ENCODE assay signal across 25 mouse cellular contexts in the genomic region with DNA sequence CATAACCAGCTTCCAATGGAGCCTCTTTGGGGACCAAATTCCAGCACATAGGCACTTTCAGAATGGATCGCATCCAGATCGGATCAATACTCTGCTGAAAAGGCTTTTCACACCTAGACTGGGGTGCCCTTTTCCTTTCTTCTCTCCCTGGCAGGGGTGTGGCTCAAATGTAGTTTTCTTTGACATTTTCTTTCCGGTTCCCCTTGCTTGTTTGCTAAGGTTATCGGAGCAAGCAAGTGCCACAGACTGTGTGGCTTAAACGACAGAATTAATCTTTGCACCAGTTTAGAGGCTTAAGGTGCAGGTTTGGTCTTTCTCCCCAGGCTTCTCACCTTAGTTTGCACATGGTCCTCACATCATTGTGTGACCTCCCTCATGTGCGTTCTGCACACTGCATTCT. TPM values are rescaled to one million over a fixed set of nuclear protein-coding genes. Genes with fewer than 3 reads are reported as not detected.
A peak's percentile ranks its signal among the peaks of the same experiment; 100 is the strongest.
DNase-seq lines count a peak whose midpoint lies in the region; ATAC-seq and TF ChIP-seq lines count a peak whose summit lies in the region.
"Had no signal": no experiment of that assay in that cellular context is flagged by ENCODE, and none has a peak within 500 bp of the region (broad histone marks: within the 10 kb centered on the region; RNA-seq: fewer than 3 reads in every experiment).

No protein-coding gene starts in this region.

- no peaks in the 10 kb centered on the region for H3K36me3 ChIP-seq in intestine, embryonic 15.5 days
- no peaks in the 10 kb centered on the region for H3K36me3 ChIP-seq in intestine, postnatal 0 days (ENCODE audit: control insufficient read depth, insufficient read depth)
- H3K36me3 ChIP-seq in liver, postnatal 0 days (replicated peaks; ENCODE audit: insufficient read depth, low read length), result no peaks in the 10 kb centered on the region
- H3K36me3 ChIP-seq in stomach, postnatal 0 days (ENCODE audit: control insufficient read depth, insufficient read depth, low read length), result no peaks in the 10 kb centered on the region
- H3K36me3 ChIP-seq: forebrain, embryonic 10.5 days; heart, embryonic 10.5 days; heart, embryonic 13.5 days had no signal

- H3K9me3 ChIP-seq in intestine, embryonic 15.5 days, result no peaks in the 10 kb centered on the region
- no peaks in the 10 kb centered on the region for H3K9me3 ChIP-seq in intestine, postnatal 0 days (ENCODE audit: control insufficient read depth)
- no peaks in the 10 kb centered on the region for H3K9me3 ChIP-seq in liver, postnatal 0 days (ENCODE audit: low read length)
- H3K9me3 ChIP-seq in stomach, postnatal 0 days (ENCODE audit: control insufficient read depth, low read length), result no peaks in the 10 kb centered on the region
- H3K9me3 ChIP-seq: forebrain, embryonic 10.5 days; forebrain, embryonic 13.5 days; heart, embryonic 10.5 days; heart, embryonic 13.5 days had no signal

- no peak overlapping the region for H3K9ac ChIP-seq in intestine, embryonic 15.5 days
- H3K9ac ChIP-seq in intestine, postnatal 0 days (ENCODE audit: low read depth, low read length), result no peak overlapping the region
- no peak overlapping the region for H3K9ac ChIP-seq in liver, postnatal 0 days (replicated peaks)
- no peak overlapping the region for H3K9ac ChIP-seq in stomach, postnatal 0 days (ENCODE audit: low read length)
- H3K9ac ChIP-seq: forebrain, embryonic 13.5 days; heart, embryonic 13.5 days; hindbrain, embryonic 14.5 days had no signal

- no peak overlapping the region for H3K4me3 ChIP-seq in intestine, embryonic 15.5 days (replicated peaks)
- H3K4me3 ChIP-seq in intestine, postnatal 0 days (ENCODE audit: low read depth, low read length), result no peak overlapping the region
- H3K4me3 ChIP-seq in liver, postnatal 0 days (ENCODE audit: low read depth, low read length), result no peak overlapping the region
- no peak overlapping the region for H3K4me3 ChIP-seq in stomach, postnatal 0 days (ENCODE audit: low read depth, low read length)
- H3K4me3 ChIP-seq: forebrain, embryonic 10.5 days; forebrain, embryonic 13.5 days; heart, adult 2 months; heart, embryonic 10.5 days; heart, embryonic 13.5 days had no signal

- DNase-seq in liver, postnatal 0 days, result peak; percentile 22
- no peak for DNase-seq in liver
- DNase-seq in stomach, postnatal 0 days (ENCODE audit: low spot score), result peak; percentile 47
- no peak for DNase-seq in left cerebral cortex, postnatal 25 days (ENCODE audit: low spot score in 2 of 2)
- DNase-seq: adrenal gland, adult 8-10 months; adrenal gland, postnatal 25 days; cerebellum, adult 11-12 months; cerebellum, adult 8-10 months; cerebellum, postnatal 10 days; cerebellum, postnatal 36 days; embryo, embryonic 11 days; gastrocnemius, postnatal 10 days; gastrocnemius, postnatal 36 days; heart, adult 2 months; heart, postnatal 14 days; heart, postnatal 4 days had no signal

- H3K4me2 ChIP-seq in intestine, embryonic 15.5 days (replicated peaks), result no peak overlapping the region
- H3K4me2 ChIP-seq in intestine, postnatal 0 days (replicated peaks; ENCODE audit: low read depth), result no peak overlapping the region
- H3K4me2 ChIP-seq in liver, postnatal 0 days (ENCODE audit: low read depth, low read length), result no peak overlapping the region
- no peak overlapping the region for H3K4me2 ChIP-seq in stomach, postnatal 0 days (replicated peaks; ENCODE audit: low read depth)
- H3K4me2 ChIP-seq: forebrain, embryonic 13.5 days; heart, embryonic 13.5 days; hindbrain, embryonic 14.5 days had no signal

- intact Hi-C loops in left cerebral cortex, postnatal 25 days (cut with DNase I), result no loop called here

- peak; percentile 44 for ATAC-seq in intestine, embryonic 15.5 days
- no peak for ATAC-seq in intestine, postnatal 0 days
- ATAC-seq in liver, postnatal 0 days, result peak; percentile 35; the same call in 1 of the 2 replicates
- ATAC-seq in stomach, postnatal 0 days (ENCODE audit: low FRiP score, low TSS enrichment), result peak; percentile 84
- ATAC-seq: activated CD4-positive, CD25-positive, alpha-beta regulatory T cell, adult 4 months; forebrain, embryonic 13.5 days; forebrain, embryonic 16.5 days had no signal

- 0 out of 2 replicates have a peak, but pooled peaks cover 6% of the 10 kb centered on the region for H3K4me1 ChIP-seq in intestine, embryonic 15.5 days (replicated peaks)
- H3K4me1 ChIP-seq in intestine, postnatal 0 days (replicated peaks; ENCODE audit: control insufficient read depth, insufficient read depth, low read length), result no peaks in the 10 kb centered on the region; the same call in 1 of the 2 replicates
- peaks cover 15% of the 10 kb centered on the region for H3K4me1 ChIP-seq in liver, postnatal 0 days (ENCODE audit: insufficient read depth)
- no peaks in the 10 kb centered on the region for H3K4me1 ChIP-seq in stomach, postnatal 0 days (replicated peaks; ENCODE audit: control insufficient read depth, insufficient read depth)
- H3K4me1 ChIP-seq: forebrain, embryonic 13.5 days had no signal

- H3K27ac ChIP-seq in intestine, embryonic 15.5 days, result no peak overlapping the region
- H3K27ac ChIP-seq in intestine, postnatal 0 days (ENCODE audit: low read depth, low read length), result no peak overlapping the region
- no peak overlapping the region for H3K27ac ChIP-seq in liver, postnatal 0 days (ENCODE audit: low read depth)
- H3K27ac ChIP-seq in stomach, postnatal 0 days (replicated peaks), result no peak overlapping the region
- H3K27ac ChIP-seq: forebrain, embryonic 10.5 days; forebrain, embryonic 13.5 days; heart, adult 2 months; heart, embryonic 10.5 days; heart, embryonic 13.5 days; hindbrain, embryonic 14.5 days had no signal

- TF ChIP-seq EP300 in liver, postnatal 0 days (IDR thresholded peaks at IDR 0.05; ENCODE audit: low read depth), result no peak
- TF ChIP-seq EP300 in stomach, postnatal 0 days (optimal IDR thresholded peaks at IDR 0.05), result no peak

- WGBS in intestine, embryonic 15.5 days, result 58% methylated on average over 6 of the region's 6 CpGs
- 43% methylated on average over 6 of the region's 6 CpGs for WGBS in intestine, postnatal 0 days
- 53% methylated on average over 6 of the region's 6 CpGs for WGBS in liver, postnatal 0 days (ENCODE audit: insufficient replicate concordance)
- WGBS in stomach, postnatal 0 days, result 48% methylated on average over 6 of the region's 6 CpGs

- H3K27me3 ChIP-seq in intestine, embryonic 15.5 days (replicated peaks), result no peaks in the 10 kb centered on the region
- H3K27me3 ChIP-seq in intestine, postnatal 0 days (replicated peaks; ENCODE audit: control insufficient read depth, insufficient read depth, low read length), result no peaks in the 10 kb centered on the region
- H3K27me3 ChIP-seq in liver, postnatal 0 days (ENCODE audit: insufficient read depth, low read length), result no peaks in the 10 kb centered on the region
- no peaks in the 10 kb centered on the region for H3K27me3 ChIP-seq in stomach, postnatal 0 days (ENCODE audit: control insufficient read depth, insufficient read depth, low read length)

- TF ChIP-seq CTCF in intestine, postnatal 0 days (IDR thresholded peaks at IDR 0.05; ENCODE audit: low read depth), result no peak
- no peak for TF ChIP-seq CTCF in liver, postnatal 0 days (IDR thresholded peaks at IDR 0.05; ENCODE audit: low read depth)
- no peak for TF ChIP-seq CTCF in stomach, postnatal 0 days (IDR thresholded peaks at IDR 0.05; ENCODE audit: low read depth)

RNA-seq across cellular contexts. Expression of a gene that starts 11.1 kb away (rescaled TPM):
- 23.9 and 25.3 TPM in 2 replicates for polyA plus RNA-seq in intestine, embryonic 15.5 days (2015; fragmentation: Nextera tagmentation; extraction: Ambion mirVana)
- polyA plus RNA-seq in intestine, postnatal 0 days (2015; fragmentation: Nextera tagmentation; extraction: Ambion mirVana), result 9.5 and 11.8 TPM in 2 replicates
- polyA plus RNA-seq in liver, postnatal 0 days (2015; fragmentation: Nextera tagmentation; extraction: Ambion mirVana), result 4.9 and 5.9 TPM in 2 replicates
- polyA plus RNA-seq in stomach, postnatal 0 days (2015; fragmentation: Nextera tagmentation; extraction: Ambion mirVana), result 13.1 and 15.8 TPM in 2 replicates
- total RNA-seq in left cerebral cortex, postnatal 25 days (2021), result 10 to 100 TPM; 39.3 to 39.6 TPM

Comparison
In these comparisons a context has a peak if more than half of its experiments do, and no peak if none do; other contexts are left out.
1. DNase-seq: peak in liver, postnatal 0 days (single experiment) and stomach, postnatal 0 days (single experiment); none in liver (single experiment) and left cerebral cortex, postnatal 25 days (0 of 2).